Mouse (Mus musculus) lung, embryonic 14.5 days (tissue): ENCODE results near the gene Dld. TPM values are rescaled to one million over a fixed set of nuclear protein-coding genes. Genes with fewer than 3 reads are reported as not detected.

Experiments
- ATAC-seq: fragments of 200-750 bp; cut with Nextera tagmentation; 2 replicates; pipeline ENCODE4 v1.8.0; 2017; ENCODE audit warnings: mild to moderate bottlenecking, moderate TSS enrichment, moderate library complexity; ENCODE audit not compliant: insufficient read depth
- DNase-seq: peaks from one replicate; pipeline ENCODE4 v3.0.0-alpha.2; 2015
- H3K27ac ChIP-seq: fragments of 300-500 bp; sonication (generic); 2 replicates; pipeline ENCODE4 v1.5.1; 2014; ENCODE audit warnings: low read depth, mild to moderate bottlenecking, moderate library complexity
- H3K27me3 ChIP-seq: fragments of 300-500 bp; sonication (generic); 2 replicates; pipeline ENCODE4 v1.6.1; 2014; ENCODE audit warnings: low read length, control low read depth; ENCODE audit not compliant: insufficient read depth
- H3K36me3 ChIP-seq: fragments of 300-500 bp; sonication (generic); 2 replicates; pipeline ENCODE4 v1.6.1; 2014; ENCODE audit warnings: control low read depth; ENCODE audit not compliant: insufficient read depth
- H3K4me1 ChIP-seq: fragments of 300-500 bp; sonication (generic); 2 replicates; pipeline ENCODE4 v1.6.1; 2014; ENCODE audit warnings: antibody characterized with exemption, control low read depth; ENCODE audit not compliant: insufficient read depth
- H3K4me2 ChIP-seq: fragments of 300-500 bp; sonication (generic); 2 replicates; pipeline ENCODE4 v1.6.1; 2014; ENCODE audit warnings: mild to moderate bottlenecking
- H3K4me3 ChIP-seq: fragments of 300-500 bp; sonication (generic); 2 replicates; pipeline ENCODE4 v1.5.1; 2014; ENCODE audit warnings: low read depth, low read length
- H3K9ac ChIP-seq: fragments of 300-500 bp; sonication (generic); 2 replicates; pipeline ENCODE4 v1.6.1; 2014
- H3K9me3 ChIP-seq: fragments of 300-500 bp; sonication (generic); 2 replicates; pipeline ENCODE4 v1.6.1; 2016; ENCODE audit warnings: low read depth, low read length, control low read depth
- CTCF ChIP-seq: IDR thresholded peaks from 2 replicates; pipeline ENCODE4 v1.5.1; 2016; ENCODE audit warnings: antibody characterized with exemption, low read depth
- WGBS: fragments of 180-500 bp; shearing (Covaris S2); extraction: QIAGEN DNeasy Blood & Tissue Kit; methylation state at CpG from one replicate; pipeline ENCODE4 v1.1.7; 2014; 5-methylcytosine and 5-hydroxymethylcytosine counted together
- polyA plus RNA-seq: library from polyadenylated mRNA; unstranded; fragments of >200 nt; fragmentation: Nextera tagmentation; extraction: Ambion mirVana; gene quantifications from 2 replicates; pipeline ENCODE4 v1.2.1, GENCODE M21; 2014

Dld gene
- polyA plus RNA-seq, 1 experiment from 2014 or later = 124 TPM

- Histone ChIP-seq H3K27me3 (no peaks in the 10 kb centered on the region), H3K9ac (no peak overlapping the region), H3K4me2 (no peak overlapping the region), H3K36me3 (peaks cover 86% of the 10 kb centered on the region), H3K9me3 (no peaks in the 10 kb centered on the region), H3K4me3 (no peak overlapping the region), H3K27ac (peak overlapping the region; percentile 63; the same call in 1 of the 2 replicates), H3K4me1 (peaks cover 4% of the 10 kb centered on the region; the same call in 1 of the 2 replicates)
- ATAC-seq (0 out of 2 replicates have a peak, but pooled peaks have one; percentile 42), DNase-seq (peak; percentile 38)
- WGBS = 33% methylated on average over 3 of the region's 3 CpGs
- TF ChIP-seq CTCF = no peak
These were observed 55.7 kb downstream of the Dld start for GRCm38 (mm10) chr12:31295505-31295904.

GRCm38 (mm10) chr12:31294996-31295395, 56.3 kb downstream of the Dld start:
- Histone ChIP-seq H3K4me1 (peaks cover 4% of the 10 kb centered on the region; the same call in 1 of the 2 replicates), H3K36me3 (peaks cover 86% of the 10 kb centered on the region), H3K27me3 (no peaks in the 10 kb centered on the region), H3K4me2 (peak overlapping the region; percentile 10; the same call in 1 of the 2 replicates), H3K9ac (no peak overlapping the region), H3K4me3 (no peak overlapping the region), H3K27ac (peak overlapping the region; percentile 63; the same call in 1 of the 2 replicates), H3K9me3 (no peaks in the 10 kb centered on the region)
- WGBS = 35% methylated on average over 11 of the region's 11 CpGs
- peak; percentile 65; the same call in 1 of the 2 replicates for ATAC-seq
- TF ChIP-seq CTCF = no peak
- DNase-seq = peak; percentile 62

- DNase-seq (peak; percentile 68), ATAC-seq (peak; percentile 84)
- no peak for TF ChIP-seq CTCF
- no peaks in the 10 kb centered on the region for H3K27me3 ChIP-seq
- peak overlapping the region; percentile 10; the same call in 1 of the 2 replicates for H3K4me2 ChIP-seq
- H3K9ac ChIP-seq = no peak overlapping the region
- WGBS = 18% methylated on average over 10 of the region's 10 CpGs
- H3K9me3 ChIP-seq = no peaks in the 10 kb centered on the region
- H3K36me3 ChIP-seq = peaks cover 83% of the 10 kb centered on the region
- peak overlapping the region; percentile 63; the same call in 1 of the 2 replicates for H3K27ac ChIP-seq
- H3K4me1 ChIP-seq = peaks cover 4% of the 10 kb centered on the region; the same call in 1 of the 2 replicates
- H3K4me3 ChIP-seq = no peak overlapping the region
These were observed 56.7 kb downstream of the Dld start for GRCm38 (mm10) chr12:31294526-31294925.

- Histone ChIP-seq H3K36me3 (peaks cover 83% of the 10 kb centered on the region), H3K4me2 (no peak overlapping the region), H3K4me3 (no peak overlapping the region), H3K27ac (peak overlapping the region; percentile 63; the same call in 1 of the 2 replicates), H3K4me1 (peaks cover 4% of the 10 kb centered on the region; the same call in 1 of the 2 replicates), H3K27me3 (no peaks in the 10 kb centered on the region), H3K9ac (no peak overlapping the region), H3K9me3 (no peaks in the 10 kb centered on the region)
- no peak for DNase-seq
- no peak for ATAC-seq
- no peak for TF ChIP-seq CTCF
- 51% methylated on average over 15 of the region's 15 CpGs for WGBS
These were observed 57.7 kb downstream of the Dld start for GRCm38 (mm10) chr12:31293361-31294142.

GRCm38 (mm10) chr12:31290951-31291350, 60.3 kb downstream of the Dld start:
- no peak overlapping the region for H3K4me3 ChIP-seq
- TF ChIP-seq CTCF = no peak
- no peaks in the 10 kb centered on the region for H3K27me3 ChIP-seq
- WGBS = 84% methylated on average over 3 of the region's 3 CpGs
- peaks cover 83% of the 10 kb centered on the region for H3K36me3 ChIP-seq
- DNase-seq = no peak
- H3K27ac ChIP-seq = no peak overlapping the region
- ATAC-seq = no peak
- no peak overlapping the region for H3K9ac ChIP-seq
- H3K9me3 ChIP-seq = no peaks in the 10 kb centered on the region
- H3K4me2 ChIP-seq = no peak overlapping the region
- H3K4me1 ChIP-seq = peaks cover 4% of the 10 kb centered on the region; the same call in 1 of the 2 replicates

GRCm38 (mm10) chr12:31289046-31289445, 62.2 kb downstream of the Dld start:
- H3K27ac ChIP-seq = no peak overlapping the region
- ATAC-seq (no peak), DNase-seq (no peak)
- no peak overlapping the region for H3K4me3 ChIP-seq
- no peaks in the 10 kb centered on the region for H3K27me3 ChIP-seq
- H3K9me3 ChIP-seq = no peaks in the 10 kb centered on the region
- no peaks in the 10 kb centered on the region; the same call in 1 of the 2 replicates for H3K4me1 ChIP-seq
- no peak overlapping the region for H3K4me2 ChIP-seq
- WGBS = 93% methylated on average over 10 of the region's 10 CpGs
- H3K36me3 ChIP-seq = peaks cover 94% of the 10 kb centered on the region
- no peak for TF ChIP-seq CTCF
- no peak overlapping the region for H3K9ac ChIP-seq

GRCm38 (mm10) chr12:31283617-31284136, 67.6 kb downstream of the Dld start:
- 0 out of 2 replicates have a peak, but pooled peaks have one; percentile 26 for ATAC-seq

More at GRCm38 (mm10) chr12:31283617-31284136, 67.6 kb downstream of the Dld start:
- Histone ChIP-seq H3K27ac (peak overlapping the region; percentile 43; the same call in 1 of the 2 replicates), H3K27me3 (no peaks in the 10 kb centered on the region), H3K9me3 (no peaks in the 10 kb centered on the region), H3K9ac (no peak overlapping the region), H3K4me3 (no peak overlapping the region), H3K4me2 (no peak overlapping the region), H3K4me1 (peaks cover 4% of the 10 kb centered on the region; the same call in 1 of the 2 replicates), H3K36me3 (peaks cover 97% of the 10 kb centered on the region)
- DNase-seq = no peak
- no peak for TF ChIP-seq CTCF
- 63% methylated on average over 4 of the region's 4 CpGs for WGBS
